Mouse (Mus musculus) stomach, embryonic 16.5 days (tissue): ENCODE measurements around the gene Itgal. TPM values are rescaled to one million over a fixed set of nuclear protein-coding genes. Genes with fewer than 3 reads are reported as not detected.
"Not testable (repeated sequence)": the region's sequence is repeated elsewhere in the genome, so short reads cannot be mapped to it uniquely, and the experiment has no call there.

ENCODE experiments used
- ATAC-seq: fragments of 200-750 bp; cut with Nextera tagmentation; 2 replicates; pipeline ENCODE4 v1.8.0; 2017; ENCODE audit warnings: moderate number of reproducible peaks, moderate TSS enrichment; ENCODE audit not compliant: insufficient read depth, low FRiP score
- H3K27ac ChIP-seq: fragments of 300-500 bp; sonication (generic); 2 replicates; pipeline ENCODE4 v1.5.1; 2014; ENCODE audit warnings: low read length
- H3K27me3 ChIP-seq: fragments of 300-500 bp; sonication (generic); 2 replicates; pipeline ENCODE4 v1.6.1; 2014; ENCODE audit warnings: low read length, control low read depth, mixed read lengths; ENCODE audit not compliant: control insufficient read depth, insufficient read depth
- H3K36me3 ChIP-seq: fragments of 300-500 bp; sonication (generic); 2 replicates; pipeline ENCODE4 v1.6.1; 2014; ENCODE audit warnings: low read length; ENCODE audit not compliant: control insufficient read depth, insufficient read depth
- H3K4me1 ChIP-seq: fragments of 300-500 bp; sonication (generic); 2 replicates; pipeline ENCODE4 v1.6.1; 2014; ENCODE audit warnings: low read length, control low read depth, mixed read lengths; ENCODE audit not compliant: control insufficient read depth, insufficient read depth
- H3K4me2 ChIP-seq: fragments of 300-500 bp; sonication (generic); 2 replicates; pipeline ENCODE4 v1.6.1; 2014; ENCODE audit warnings: low read depth, low read length, mixed read lengths
- H3K4me3 ChIP-seq: fragments of 300-500 bp; sonication (generic); replicated peaks from 2 replicates; pipeline ENCODE4 v1.5.1; 2014; ENCODE audit warnings: mild to moderate bottlenecking, low read length
- H3K9ac ChIP-seq: fragments of 300-500 bp; sonication (generic); 2 replicates; pipeline ENCODE4 v1.6.1; 2014; ENCODE audit warnings: low read length
- H3K9me3 ChIP-seq: fragments of 300-500 bp; sonication (generic); replicated peaks from 2 replicates; pipeline ENCODE4 v1.6.1; 2016; ENCODE audit warnings: low read length, control low read depth; ENCODE audit not compliant: control insufficient read depth
- WGBS: fragments of 180-500 bp; shearing (Covaris S2); extraction: QIAGEN DNeasy Blood & Tissue Kit; methylation state at CpG from one replicate; pipeline ENCODE4 v1.1.7; 2014; 5-methylcytosine and 5-hydroxymethylcytosine counted together
- polyA plus RNA-seq: library from polyadenylated mRNA; unstranded; fragments of >200 nt; fragmentation: Nextera tagmentation; extraction: Ambion mirVana; gene quantifications from 2 replicates; pipeline ENCODE4 v1.2.1, GENCODE M21; 2015

The Itgal gene
- polyA plus RNA-seq, 1 experiment from 2014 or later: 4.0 TPM

DNA sequence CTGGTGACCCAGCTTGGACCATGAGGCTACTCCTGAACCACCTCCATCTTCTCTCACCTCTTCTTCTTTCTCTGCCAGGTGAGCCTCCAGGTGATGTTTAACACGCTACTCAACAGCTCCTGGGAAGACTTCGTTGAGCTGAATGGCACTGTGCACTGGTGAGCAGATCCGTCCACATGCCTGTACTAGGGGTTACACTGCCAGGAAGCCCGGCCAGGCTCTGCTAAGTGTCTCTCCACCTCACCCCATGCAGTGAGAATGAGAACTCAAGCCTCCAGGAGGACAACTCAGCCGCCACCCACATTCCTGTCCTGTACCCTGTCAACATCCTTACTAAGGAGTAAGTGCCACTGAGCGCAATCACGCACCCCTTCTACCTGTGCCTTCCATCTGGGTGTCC is 28.9 kb downstream of the Itgal start:
- Histone ChIP-seq H3K9ac (no peak overlapping the region), H3K4me1 (no peaks in the 10 kb centered on the region), H3K36me3 (no peaks in the 10 kb centered on the region), H3K27me3 (no peaks in the 10 kb centered on the region), H3K9me3 (no peaks in the 10 kb centered on the region), H3K4me2 (no peak overlapping the region), H3K4me3 (no peak overlapping the region), H3K27ac (no peak overlapping the region)
- 84% methylated on average over 7 of the region's 7 CpGs for WGBS
- ATAC-seq: no peak

DNA sequence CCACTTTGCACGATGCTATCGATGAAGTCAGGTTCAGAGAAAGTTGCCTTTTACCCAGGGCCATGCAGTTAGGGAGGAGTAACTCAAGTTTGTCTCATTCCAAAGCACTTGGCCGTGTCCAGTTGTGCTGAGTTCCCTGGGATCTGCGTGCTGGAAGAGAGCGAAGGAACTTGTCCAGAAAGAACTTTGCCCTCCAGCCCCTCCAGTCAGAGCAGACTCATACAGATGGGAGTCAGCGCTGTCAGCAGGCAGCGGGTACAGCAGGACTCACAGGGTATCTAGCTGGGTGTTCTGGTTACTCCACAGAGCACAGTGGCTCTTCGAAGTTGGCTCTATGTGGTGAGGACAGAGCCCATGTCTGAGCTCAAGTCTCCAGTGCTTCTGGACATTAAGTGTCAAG is 29.5 kb downstream of the Itgal start:
- no peak for ATAC-seq
- no peak overlapping the region for H3K27ac ChIP-seq

DNA sequence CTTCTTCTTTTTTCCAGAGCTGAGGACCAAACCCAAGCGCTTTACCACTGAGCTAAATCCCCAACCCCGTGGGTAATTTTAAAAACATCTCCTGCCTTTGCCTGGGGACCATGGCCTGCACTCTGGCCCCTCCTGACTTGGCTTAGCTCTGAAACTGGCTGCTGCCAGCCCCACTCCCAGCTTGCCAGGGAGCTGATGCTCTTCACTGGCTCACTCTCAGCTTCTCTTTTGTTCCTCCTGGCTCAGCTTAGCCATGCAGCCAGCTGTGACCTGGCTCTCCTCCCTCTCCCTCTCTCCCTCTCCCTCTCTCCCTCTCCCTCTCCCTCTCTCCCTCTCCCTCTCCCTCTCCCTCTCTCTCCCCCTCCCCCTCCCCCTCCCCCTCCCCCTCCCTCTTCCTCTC is 30.6 kb downstream of the Itgal start:
- H3K4me1 ChIP-seq: no peaks in the 10 kb centered on the region
- no peak overlapping the region for H3K27ac ChIP-seq
- ATAC-seq: no peak
- no peak overlapping the region for H3K4me2 ChIP-seq
- no peak overlapping the region for H3K4me3 ChIP-seq
- H3K9ac ChIP-seq: no peak overlapping the region
- no peaks in the 10 kb centered on the region for H3K27me3 ChIP-seq
- no peaks in the 10 kb centered on the region for H3K36me3 ChIP-seq
- no peaks in the 10 kb centered on the region for H3K9me3 ChIP-seq
- WGBS: 69% methylated on average over 2 of the region's 2 CpGs

More for the DNA sequence above, 29.5 kb downstream of the Itgal start:
- H3K4me2 ChIP-seq: no peak overlapping the region
- 83% methylated on average over 8 of the region's 8 CpGs for WGBS
- no peaks in the 10 kb centered on the region for H3K9me3 ChIP-seq
- H3K27me3 ChIP-seq: no peaks in the 10 kb centered on the region
- H3K36me3 ChIP-seq: no peaks in the 10 kb centered on the region
- no peak overlapping the region for H3K9ac ChIP-seq
- H3K4me3 ChIP-seq: no peak overlapping the region
- no peaks in the 10 kb centered on the region for H3K4me1 ChIP-seq

DNA sequence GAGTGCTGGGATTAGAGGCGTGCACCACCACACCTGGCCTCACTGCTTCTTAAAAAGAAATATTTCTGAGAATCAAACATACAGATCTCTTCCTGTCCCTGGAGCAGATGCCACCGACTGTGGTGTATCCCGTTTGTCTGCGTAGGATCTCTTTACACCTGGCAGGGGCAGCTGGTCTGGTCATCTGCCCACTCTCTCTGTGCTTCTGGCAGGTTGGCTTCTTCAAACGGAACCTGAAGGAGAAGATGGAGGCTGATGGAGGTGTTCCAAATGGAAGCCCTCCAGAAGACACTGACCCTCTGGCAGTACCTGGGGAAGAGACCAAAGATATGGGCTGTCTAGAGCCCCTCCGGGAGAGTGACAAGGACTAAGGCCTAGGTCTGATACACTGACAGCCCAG is 37.2 kb downstream of the Itgal start:
- no peaks in the 10 kb centered on the region for H3K36me3 ChIP-seq
- H3K9me3 ChIP-seq: no peaks in the 10 kb centered on the region
- no peak for ATAC-seq
- no peak overlapping the region for H3K27ac ChIP-seq
- no peak overlapping the region for H3K4me3 ChIP-seq
- H3K4me2 ChIP-seq: no peak overlapping the region
- H3K9ac ChIP-seq: no peak overlapping the region
- H3K4me1 ChIP-seq: no peaks in the 10 kb centered on the region
- H3K27me3 ChIP-seq: no peaks in the 10 kb centered on the region
- WGBS: 74% methylated on average over 6 of the region's 6 CpGs

DNA sequence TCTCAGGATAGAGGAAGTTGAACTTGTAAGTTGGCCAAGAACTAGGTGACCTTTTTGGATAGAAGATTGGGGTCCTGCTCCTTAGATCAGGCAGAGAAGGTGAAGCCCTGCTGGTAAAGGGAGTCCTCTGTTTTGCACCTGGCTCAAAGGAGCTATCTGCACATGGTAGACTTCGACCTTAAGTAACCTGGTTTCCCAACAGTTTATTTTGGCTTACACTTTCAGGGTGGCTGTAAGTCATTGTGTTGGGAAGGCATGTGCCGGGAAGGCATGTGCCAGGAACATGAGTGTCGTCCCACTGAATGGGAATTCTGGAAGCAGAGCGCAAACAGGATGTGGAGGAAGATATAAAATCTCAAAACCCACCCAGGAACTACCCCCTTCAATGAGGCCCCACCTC is 39.5 kb downstream of the Itgal start:
- no peaks in the 10 kb centered on the region for H3K27me3 ChIP-seq

DNA sequence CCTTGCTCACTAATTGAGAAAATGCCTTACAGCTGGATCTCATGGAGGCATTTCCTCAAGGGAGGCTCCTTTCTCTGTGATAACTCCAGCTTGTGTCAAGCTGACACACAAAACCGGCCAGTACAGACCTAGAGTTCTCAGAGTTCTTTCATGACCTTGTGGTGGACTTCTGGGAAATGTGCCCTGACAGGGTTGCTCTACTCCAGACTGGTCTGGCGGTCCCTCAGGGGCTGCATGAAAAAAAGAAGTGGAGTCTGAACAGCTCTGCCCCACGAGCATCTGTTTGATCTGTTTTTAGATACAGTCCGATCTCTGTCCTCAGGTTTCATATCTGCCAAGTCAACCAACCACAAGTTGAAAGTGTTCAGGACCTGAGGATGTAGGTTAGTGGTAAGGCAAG is 41.6 kb downstream of the Itgal start:
- Histone ChIP-seq H3K27me3 (no peaks in the 10 kb centered on the region), H3K4me3 (no peak overlapping the region), H3K36me3 (no peaks in the 10 kb centered on the region), H3K4me2 (no peak overlapping the region), H3K9ac (no peak overlapping the region), H3K4me1 (no peaks in the 10 kb centered on the region), H3K27ac (no peak overlapping the region), H3K9me3 (no peaks in the 10 kb centered on the region)
- WGBS: 68% methylated on average over 4 of the region's 4 CpGs
- no peak for ATAC-seq

More for the DNA sequence above, 39.5 kb downstream of the Itgal start:
- H3K9ac ChIP-seq: no peak overlapping the region
- WGBS: 87% methylated on average over 4 of the region's 4 CpGs
- no peak for ATAC-seq
- no peak overlapping the region for H3K27ac ChIP-seq
- no peak overlapping the region for H3K4me3 ChIP-seq
- H3K4me1 ChIP-seq: no peaks in the 10 kb centered on the region
- H3K36me3 ChIP-seq: no peaks in the 10 kb centered on the region
- no peaks in the 10 kb centered on the region for H3K9me3 ChIP-seq
- H3K4me2 ChIP-seq: no peak overlapping the region

DNA sequence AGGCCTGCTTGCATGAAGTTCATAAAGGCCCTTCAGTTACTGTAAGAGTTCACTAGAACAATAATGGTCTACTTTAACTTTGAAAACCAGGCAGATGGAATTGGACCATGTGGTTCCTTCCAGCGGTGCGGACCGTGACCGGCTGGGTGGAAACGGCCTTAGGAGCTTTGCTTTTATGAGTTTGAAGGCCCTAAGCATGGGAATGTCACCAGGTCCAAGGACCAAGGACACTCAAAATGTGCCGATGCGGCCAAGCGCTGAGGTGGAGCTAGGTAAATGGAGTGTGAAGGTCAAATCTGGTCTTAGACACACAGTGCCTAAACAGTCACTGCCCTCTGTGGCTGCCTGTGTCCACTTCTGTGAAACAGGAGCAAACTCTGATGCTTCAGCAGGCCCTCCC is 45.3 kb downstream of the Itgal start:
- WGBS: 93% methylated on average over 8 of the region's 8 CpGs
- H3K4me3 ChIP-seq: no peak overlapping the region
- no peak overlapping the region for H3K9ac ChIP-seq
- H3K27me3 ChIP-seq: no peaks in the 10 kb centered on the region
- peaks cover 17% of the 10 kb centered on the region for H3K4me1 ChIP-seq
- H3K4me2 ChIP-seq: no peak overlapping the region
- no peaks in the 10 kb centered on the region for H3K9me3 ChIP-seq
- no peak for ATAC-seq
- H3K27ac ChIP-seq: no peak overlapping the region
- H3K36me3 ChIP-seq: 0 out of 2 replicates have a peak, but pooled peaks cover 7% of the 10 kb centered on the region

DNA sequence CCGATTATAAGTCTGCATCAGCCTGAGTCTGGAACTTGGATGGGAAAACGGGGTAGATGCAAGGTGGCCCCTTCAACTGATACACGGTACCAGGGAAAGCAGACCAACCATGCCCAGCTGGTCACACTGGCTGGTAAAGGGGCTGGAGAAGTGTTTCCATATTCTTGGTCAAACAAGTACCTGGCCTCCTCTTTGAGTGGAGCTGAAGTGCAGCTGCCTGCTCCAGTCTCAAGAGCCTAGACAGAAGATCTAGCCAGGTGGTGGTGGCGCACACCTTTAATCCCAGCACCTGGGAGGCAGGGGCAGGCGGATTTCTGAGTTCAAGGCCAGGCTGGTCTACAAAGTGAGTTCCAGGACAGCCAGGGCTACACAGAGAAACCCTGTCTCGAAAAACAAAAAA is 45.8 kb downstream of the Itgal start:
- not testable (repeated sequence) for ATAC-seq, H3K9me3 ChIP-seq, H3K4me3 ChIP-seq, H3K9ac ChIP-seq, H3K36me3 ChIP-seq, H3K4me2 ChIP-seq, H3K27ac ChIP-seq, H3K27me3 ChIP-seq
- peaks cover 19% of the 10 kb centered on the region for H3K4me1 ChIP-seq
- 93% methylated on average over 6 of the region's 6 CpGs for WGBS

DNA sequence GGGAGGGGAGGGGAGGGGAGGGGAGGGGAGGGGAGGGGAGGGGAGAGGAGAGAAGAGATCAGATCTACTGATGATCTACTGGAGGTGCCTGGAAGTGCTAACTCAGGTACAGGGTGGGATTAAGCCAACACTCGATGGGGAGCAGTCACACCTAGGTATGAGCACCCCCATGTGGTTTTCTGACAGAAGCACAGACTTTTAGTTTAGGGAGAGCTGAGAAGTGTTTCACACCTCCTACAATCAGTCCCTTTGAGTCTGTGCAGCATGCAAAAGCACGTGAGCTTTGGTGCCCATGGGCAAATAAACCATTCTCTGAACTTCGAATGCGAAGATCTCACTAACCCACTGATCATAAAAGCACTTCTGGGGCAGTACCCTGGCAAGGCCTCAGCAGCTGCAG is 46.3 kb downstream of the Itgal start:
- ATAC-seq: no peak
- no peaks in the 10 kb centered on the region for H3K27me3 ChIP-seq
- WGBS: 56% methylated on average over 4 of the region's 4 CpGs
- no peak overlapping the region for H3K27ac ChIP-seq
- H3K36me3 ChIP-seq: 0 out of 2 replicates have a peak, but pooled peaks cover 7% of the 10 kb centered on the region
- no peak overlapping the region for H3K4me3 ChIP-seq
- H3K9me3 ChIP-seq: no peaks in the 10 kb centered on the region
- H3K9ac ChIP-seq: no peak overlapping the region
- peaks cover 22% of the 10 kb centered on the region for H3K4me1 ChIP-seq
- H3K4me2 ChIP-seq: no peak overlapping the region

DNA sequence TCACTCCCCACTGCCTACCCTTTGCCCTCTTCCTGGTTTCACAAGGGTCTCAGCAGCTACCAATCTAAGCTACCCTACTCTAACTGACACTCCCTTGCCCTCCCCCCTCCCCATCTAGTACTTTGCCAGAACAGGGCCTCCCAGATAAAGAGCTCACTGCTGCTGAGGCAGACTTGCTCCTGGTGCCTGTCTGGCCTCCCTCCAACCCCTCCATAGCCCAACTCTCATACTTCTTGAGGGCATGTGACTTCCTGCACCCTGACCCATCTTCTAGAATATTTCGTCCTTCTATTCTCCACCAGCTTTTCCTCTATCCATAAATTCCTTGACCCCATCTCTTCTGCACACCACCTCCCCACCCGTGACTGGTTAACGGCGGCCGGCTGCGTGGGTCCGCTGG is 46.8 kb downstream of the Itgal start:
- Histone ChIP-seq H3K27ac (no peak overlapping the region), H3K4me2 (no peak overlapping the region), H3K27me3 (no peaks in the 10 kb centered on the region), H3K9ac (no peak overlapping the region), H3K4me1 (peaks cover 22% of the 10 kb centered on the region), H3K4me3 (no peak overlapping the region), H3K36me3 (0 out of 2 replicates have a peak, but pooled peaks cover 7% of the 10 kb centered on the region), H3K9me3 (no peaks in the 10 kb centered on the region)
- no peak for ATAC-seq
- WGBS: 86% methylated on average over 7 of the region's 7 CpGs
